Mouse (Mus musculus): ENCODE results near the gene Hyal6. TPM values are rescaled to one million over a fixed set of nuclear protein-coding genes. Genes with fewer than 3 reads are reported as not detected.

The Hyal6 gene
- not detected for total RNA-seq (2021)
- long read RNA-seq, experiment 1, result 0 reads
- long read RNA-seq, experiment 2, result 0 reads

GRCm38 (mm10) chr6:24732945-24733344, at the start of gene Hyal6:
TSS of gene Hyal6 (plus strand) at chr6:24733245.
- DNase-seq, result no peak

- no peak for DNase-seq
These were observed 45.2 kb upstream of the Hyal6 start for GRCm38 (mm10) chr6:24687871-24688270.

GRCm38 (mm10) chr6:24694455-24695410, 38.3 kb upstream of the Hyal6 start:
- DNase-seq, result no peak

- DNase-seq, result no peak
These were observed 36.9 kb upstream of the Hyal6 start for GRCm38 (mm10) chr6:24696117-24696516.

GRCm38 (mm10) chr6:24697216-24697615, 35.8 kb upstream of the Hyal6 start:
- DNase-seq, result no peak

GRCm38 (mm10) chr6:24707090-24707489, 26.0 kb upstream of the Hyal6 start:
- no peak for DNase-seq

- no peak for DNase-seq
These were observed 25.5 kb upstream of the Hyal6 start for GRCm38 (mm10) chr6:24707499-24707898.

GRCm38 (mm10) chr6:24721317-24722099, 11.5 kb upstream of the Hyal6 start:
- DNase-seq, result peak; percentile 41

GRCm38 (mm10) chr6:24728130-24728529, 4.9 kb upstream of the Hyal6 start:
- DNase-seq, result no peak

- DNase-seq, result no peak
These were observed 1.5 kb downstream of the Hyal6 start for GRCm38 (mm10) chr6:24734565-24734964.

- no peak for DNase-seq
These were observed 15.0 kb downstream of the Hyal6 start, which contains the start of gene Hyal4 for GRCm38 (mm10) chr6:24748029-24748428. TSS of gene Hyal4 (plus strand) at chr6:24748329.

- no peak for DNase-seq
These were observed 26.2 kb downstream of the Hyal6 start for GRCm38 (mm10) chr6:24759281-24759680.

GRCm38 (mm10) chr6:24766261-24766660, 33.2 kb downstream of the Hyal6 start:
- DNase-seq, result no peak

- DNase-seq, result no peak
These were observed 46.1 kb downstream of the Hyal6 start for GRCm38 (mm10) chr6:24779182-24779581.

GRCm38 (mm10) chr6:24790888-24791287, 57.8 kb downstream of the Hyal6 start, which contains the start of gene Spam1:
TSS of gene Spam1 (plus strand) at chr6:24791188.
- DNase-seq, result no peak

Other genes starting within 250 kb of the Hyal6 start
- gene Iqub, start 218.2 kb upstream of the Hyal6 start, total RNA-seq (2021), result under 1 TPM; 0.09 to 0.33 TPM
- gene Ndufa5, start 205.2 kb upstream of the Hyal6 start, total RNA-seq (2021), result 100 to 1,000 TPM; 478 to 607 TPM
- gene Asb15, start 205.1 kb upstream of the Hyal6 start, total RNA-seq (2021), result under 1 TPM; 0.12 to 0.82 TPM
- 10 to 100 TPM; 11.5 to 17.4 TPM for gene Lmod2, start 135.5 kb upstream of the Hyal6 start, total RNA-seq (2021)
- 10 to 100 TPM; 48.4 to 53.4 TPM for gene Wasl, start 68.2 kb upstream of the Hyal6 start, total RNA-seq (2021)
- gene Hyal4, start 15.1 kb downstream of the Hyal6 start, total RNA-seq (2021), result not detected
- not detected for gene Spam1, start 57.9 kb downstream of the Hyal6 start, total RNA-seq (2021)
- gene Hyal5, start 124.8 kb downstream of the Hyal6 start, total RNA-seq (2021), result not detected
- gene Tmem229a, start 223.1 kb downstream of the Hyal6 start, total RNA-seq (2021), result under 1 TPM; 0.57 to 0.58 TPM

Measured in adrenal gland, postnatal 10 days (tissue).